Mouse (Mus musculus): ENCODE data around the gene Hps6.

Gene Hps6

GRCm38 (mm10) chr19:46029652-46030051 is 26.3 kb downstream of the Hps6 start:
- DNase-seq (ENCODE audit: extremely low spot score, low read depth, low spot score): no peak

GRCm38 (mm10) chr19:46030196-46030983 is 27.1 kb downstream of the Hps6 start:
- no peak for DNase-seq (ENCODE audit: extremely low spot score, low read depth, low spot score)

GRCm38 (mm10) chr19:46031689-46032432 is 28.6 kb downstream of the Hps6 start:
- DNase-seq (ENCODE audit: extremely low spot score, low read depth, low spot score): no peak

GRCm38 (mm10) chr19:46032731-46033510 is 29.6 kb downstream of the Hps6 start:
- DNase-seq (ENCODE audit: extremely low spot score, low read depth, low spot score): no peak

GRCm38 (mm10) chr19:46033911-46034310 is 30.6 kb downstream of the Hps6 start:
- DNase-seq (ENCODE audit: extremely low spot score, low read depth, low spot score): no peak

GRCm38 (mm10) chr19:46035971-46036370 is 32.7 kb downstream of the Hps6 start:
- no peak for DNase-seq (ENCODE audit: extremely low spot score, low read depth, low spot score)

- DNase-seq (ENCODE audit: extremely low spot score, low read depth, low spot score): no peak
These were observed 33.4 kb downstream of the Hps6 start for GRCm38 (mm10) chr19:46036477-46037242.

- DNase-seq (ENCODE audit: extremely low spot score, low read depth, low spot score): no peak
These were observed 34.1 kb downstream of the Hps6 start for GRCm38 (mm10) chr19:46037243-46037924.

GRCm38 (mm10) chr19:46037925-46038850 is 34.9 kb downstream of the Hps6 start:
- no peak for DNase-seq (ENCODE audit: extremely low spot score, low read depth, low spot score)

- DNase-seq (ENCODE audit: extremely low spot score, low read depth, low spot score): no peak
These were observed 35.5 kb downstream of the Hps6 start for GRCm38 (mm10) chr19:46038851-46039260.

GRCm38 (mm10) chr19:46039478-46039877 is 36.2 kb downstream of the Hps6 start:
- no peak for DNase-seq (ENCODE audit: extremely low spot score, low read depth, low spot score)

GRCm38 (mm10) chr19:46040149-46040902 is 37.0 kb downstream of the Hps6 start:
- DNase-seq (ENCODE audit: extremely low spot score, low read depth, low spot score): no peak

- DNase-seq (ENCODE audit: extremely low spot score, low read depth, low spot score): no peak
These were observed 38.1 kb downstream of the Hps6 start for GRCm38 (mm10) chr19:46041299-46041932.

GRCm38 (mm10) chr19:46041933-46042475 is 38.7 kb downstream of the Hps6 start:
- no peak for DNase-seq (ENCODE audit: extremely low spot score, low read depth, low spot score)

GRCm38 (mm10) chr19:46042476-46043011 is 39.2 kb downstream of the Hps6 start:
- DNase-seq (ENCODE audit: extremely low spot score, low read depth, low spot score): no peak

GRCm38 (mm10) chr19:46043380-46043779 is 40.1 kb downstream of the Hps6 start:
- DNase-seq (ENCODE audit: extremely low spot score, low read depth, low spot score): no peak

GRCm38 (mm10) chr19:46044271-46044992 is 41.1 kb downstream of the Hps6 start, which contains the start of gene Pprc1:
Pprc1 (plus strand) TSS chr19:46044886.
- no peak for DNase-seq (ENCODE audit: extremely low spot score, low read depth, low spot score)
